Mouse (Mus musculus) hindbrain, embryonic 11.5 days (tissue): ENCODE data around the gene Katna1. TPM values are rescaled to one million over a fixed set of nuclear protein-coding genes. Genes with fewer than 3 reads are reported as not detected.
A peak's percentile ranks its signal among the peaks of the same experiment; 100 is the strongest.

ENCODE experiments used
- ATAC-seq: fragments of 200-750 bp; cut with Nextera tagmentation; 2 replicates; pipeline ENCODE4 v1.8.0; 2017; ENCODE audit warnings: mild to moderate bottlenecking, moderate TSS enrichment, moderate library complexity; ENCODE audit not compliant: low FRiP score
- DNase-seq: peaks from one replicate; pipeline ENCODE4 v3.0.0-alpha.2; 2015; ENCODE audit warnings: low spot score
- H3K27ac ChIP-seq: fragments of 300-500 bp; sonication (generic); 2 replicates; pipeline ENCODE4 v1.5.1; 2014; ENCODE audit warnings: mild to moderate bottlenecking, low read depth, low read length
- H3K27me3 ChIP-seq: fragments of 300-500 bp; sonication (generic); 2 replicates; pipeline ENCODE4 v1.6.1; 2014; ENCODE audit warnings: mild to moderate bottlenecking, low read length, moderate library complexity, mixed read lengths; ENCODE audit not compliant: control insufficient read depth, insufficient read depth
- H3K36me3 ChIP-seq: fragments of 300-500 bp; sonication (generic); 2 replicates; pipeline ENCODE4 v1.6.1; 2014; ENCODE audit warnings: mild to moderate bottlenecking, low read length, moderate library complexity, mixed read lengths; ENCODE audit not compliant: control insufficient read depth, insufficient read depth
- H3K4me1 ChIP-seq: fragments of 300-500 bp; sonication (generic); replicated peaks from 2 replicates; pipeline ENCODE4 v1.6.1; 2014; ENCODE audit warnings: low read length, mixed read lengths; ENCODE audit not compliant: control insufficient read depth, insufficient read depth
- H3K4me2 ChIP-seq: fragments of 300-500 bp; sonication (generic); replicated peaks from 2 replicates; pipeline ENCODE4 v1.6.1; 2014; ENCODE audit warnings: mild to moderate bottlenecking, low read depth, low read length
- H3K4me3 ChIP-seq: fragments of 300-500 bp; sonication (generic); 2 replicates; pipeline ENCODE4 v1.5.1; 2014; ENCODE audit warnings: low read depth, low read length
- H3K9ac ChIP-seq: fragments of 300-500 bp; sonication (generic); 2 replicates; pipeline ENCODE4 v1.6.1; 2014; ENCODE audit warnings: low read depth, low read length
- H3K9me3 ChIP-seq: fragments of 300-500 bp; sonication (generic); 2 replicates; pipeline ENCODE4 v1.6.1; 2016; ENCODE audit warnings: low read length; ENCODE audit not compliant: control insufficient read depth
- WGBS: fragments of 180-500 bp; shearing (Covaris S2); extraction: QIAGEN DNeasy Blood & Tissue Kit; methylation state at CpG from one replicate; pipeline ENCODE4 v1.1.7; 2014; 5-methylcytosine and 5-hydroxymethylcytosine counted together
- polyA plus RNA-seq: library from polyadenylated mRNA; unstranded; fragments of >200 nt; fragmentation: Nextera tagmentation; extraction: Ambion mirVana; gene quantifications from 2 replicates; pipeline ENCODE4 v1.2.1, GENCODE M21; 2014

Gene Katna1
- polyA plus RNA-seq, 1 experiment from 2014 or later: 66.5 TPM

GRCm38 (mm10) chr10:7748752-7749151 is 23.0 kb downstream of the Katna1 start:
- Histone ChIP-seq H3K36me3 (peaks cover 4% of the 10 kb centered on the region; the same call in 1 of the 2 replicates), H3K4me1 (no peaks in the 10 kb centered on the region), H3K4me3 (no peak overlapping the region), H3K27me3 (no peaks in the 10 kb centered on the region), H3K27ac (no peak overlapping the region), H3K9me3 (no peaks in the 10 kb centered on the region), H3K9ac (no peak overlapping the region), H3K4me2 (no peak overlapping the region)
- DNase-seq: no peak
- no peak for ATAC-seq
- 89% methylated on average over 6 of the region's 6 CpGs for WGBS

GRCm38 (mm10) chr10:7757544-7757943 is 31.7 kb downstream of the Katna1 start:
- H3K4me2 ChIP-seq: no peak overlapping the region
- DNase-seq (no peak), ATAC-seq (no peak)
- 92% methylated on average over 2 of the region's 2 CpGs for WGBS
- H3K27me3 ChIP-seq: no peaks in the 10 kb centered on the region
- H3K36me3 ChIP-seq: peaks cover 3% of the 10 kb centered on the region; the same call in 1 of the 2 replicates
- no peak overlapping the region for H3K27ac ChIP-seq
- no peak overlapping the region for H3K4me3 ChIP-seq
- H3K9me3 ChIP-seq: no peaks in the 10 kb centered on the region
- H3K9ac ChIP-seq: no peak overlapping the region
- H3K4me1 ChIP-seq: no peaks in the 10 kb centered on the region

- H3K4me3 ChIP-seq: no peak overlapping the region
- no peaks in the 10 kb centered on the region for H3K9me3 ChIP-seq
- no peak overlapping the region for H3K4me2 ChIP-seq
- no peaks in the 10 kb centered on the region for H3K4me1 ChIP-seq
- H3K27ac ChIP-seq: no peak overlapping the region
- no peaks in the 10 kb centered on the region for H3K27me3 ChIP-seq
- DNase-seq: no peak
- WGBS: 96% methylated on average over 4 of the region's 4 CpGs
- H3K36me3 ChIP-seq: peaks cover 7% of the 10 kb centered on the region; the same call in 1 of the 2 replicates
- H3K9ac ChIP-seq: no peak overlapping the region
- no peak for ATAC-seq
Observed at GRCm38 (mm10) chr10:7772346-7772745, 46.5 kb downstream of the Katna1 start.

GRCm38 (mm10) chr10:7772769-7773168 is 47.0 kb downstream of the Katna1 start:
- H3K9ac ChIP-seq: no peak overlapping the region
- no peak for ATAC-seq
- no peak for DNase-seq
- H3K9me3 ChIP-seq: no peaks in the 10 kb centered on the region
- H3K4me3 ChIP-seq: no peak overlapping the region
- no peak overlapping the region for H3K27ac ChIP-seq
- no peaks in the 10 kb centered on the region for H3K27me3 ChIP-seq
- H3K4me1 ChIP-seq: no peaks in the 10 kb centered on the region
- H3K4me2 ChIP-seq: no peak overlapping the region
- peaks cover 7% of the 10 kb centered on the region; the same call in 1 of the 2 replicates for H3K36me3 ChIP-seq
- WGBS: 100% methylated on average over 1 of the region's 1 CpGs

- Histone ChIP-seq H3K9me3 (no peaks in the 10 kb centered on the region), H3K27ac (no peak overlapping the region), H3K9ac (no peak overlapping the region), H3K36me3 (0 out of 2 replicates have a peak, but pooled peaks cover 7% of the 10 kb centered on the region), H3K4me1 (no peaks in the 10 kb centered on the region), H3K4me3 (no peak overlapping the region), H3K4me2 (no peak overlapping the region), H3K27me3 (no peaks in the 10 kb centered on the region)
- no peak for ATAC-seq
- 92% methylated on average over 8 of the region's 8 CpGs for WGBS
- DNase-seq: no peak
Observed at GRCm38 (mm10) chr10:7775421-7775820, 49.6 kb downstream of the Katna1 start.

GRCm38 (mm10) chr10:7778361-7778760 is 52.6 kb downstream of the Katna1 start:
- Histone ChIP-seq H3K4me2 (no peak overlapping the region), H3K9ac (no peak overlapping the region), H3K4me1 (no peaks in the 10 kb centered on the region), H3K27ac (no peak overlapping the region), H3K4me3 (no peak overlapping the region), H3K27me3 (no peaks in the 10 kb centered on the region), H3K36me3 (0 out of 2 replicates have a peak, but pooled peaks cover 2% of the 10 kb centered on the region), H3K9me3 (no peaks in the 10 kb centered on the region)
- 94% methylated on average over 3 of the region's 3 CpGs for WGBS
- no peak for DNase-seq
- ATAC-seq: no peak

GRCm38 (mm10) chr10:7779751-7780237 is 54.0 kb downstream of the Katna1 start:
- no peaks in the 10 kb centered on the region for H3K4me1 ChIP-seq
- peak overlapping the region; percentile 80; the same call in 1 of the 2 replicates for H3K9ac ChIP-seq
- H3K27me3 ChIP-seq: no peaks in the 10 kb centered on the region
- 23% methylated on average over 7 of the region's 7 CpGs for WGBS
- no peaks in the 10 kb centered on the region for H3K36me3 ChIP-seq
- H3K27ac ChIP-seq: no peak overlapping the region
- H3K4me3 ChIP-seq: peak overlapping the region; percentile 87
- H3K9me3 ChIP-seq: no peaks in the 10 kb centered on the region
- peak overlapping the region; percentile 63 for H3K4me2 ChIP-seq
- no peak for DNase-seq
- no peak for ATAC-seq

- under 1% methylated on average over 52 of the region's 77 CpGs for whole genome bisulfite sequencing
- peak; percentile 88 for DNase-seq
- Histone ChIP-seq H3K27ac (peak overlapping the region; percentile 54), H3K36me3 (no peaks in the 10 kb centered on the region), H3K4me3 (peak overlapping the region; percentile 87), H3K4me1 (no peaks in the 10 kb centered on the region), H3K9me3 (no peaks in the 10 kb centered on the region), H3K9ac (peak overlapping the region; percentile 80), H3K27me3 (no peaks in the 10 kb centered on the region), H3K4me2 (peak overlapping the region; percentile 63)
- peak; percentile 93 for ATAC-seq
Observed at GRCm38 (mm10) chr10:7780238-7781176, 54.7 kb downstream of the Katna1 start.
